Mouse (Mus musculus) thymus, adult 2 months (tissue): ENCODE measurements around the gene Stambp.

Source experiments
- CTCF ChIP-seq: fragments of 200-500 bp; IDR thresholded peaks from 2 replicates; pipeline ENCODE4 v1.5.1; 2012; ENCODE audit warnings: mild to moderate bottlenecking, control low read depth, low read length, moderate library complexity, borderline replicate concordance; ENCODE audit not compliant: control insufficient read depth, poor library complexity, insufficient read depth; ENCODE audit errors: extremely low read depth
- POLR2A ChIP-seq: fragments of 200-500 bp; IDR thresholded peaks from 2 replicates; pipeline ENCODE4 v1.6.1; 2012; ENCODE audit warnings: mild to moderate bottlenecking, low read length, control low read depth, moderate library complexity; ENCODE audit not compliant: control insufficient read depth, poor library complexity, insufficient read depth; ENCODE audit errors: extremely low read depth

- TF ChIP-seq CTCF (no peak), POLR2A (no peak)
Measured at GRCm38 (mm10) chr6:83590301-83590700, 17.8 kb upstream of the Stambp start.
